Mouse (Mus musculus) megakaryocyte-erythroid progenitor cell, adult 5-6 weeks (primary cell): ENCODE data around the gene Mroh7. TPM values are rescaled to one million over a fixed set of nuclear protein-coding genes. Genes with fewer than 3 reads are reported as not detected.

Experiments used
- ATAC-seq: replicated peaks from 2 replicates; pipeline ENCODE4 v1.8.0; 2016; ENCODE audit warnings: mild to moderate bottlenecking, inconsistent platforms; ENCODE audit not compliant: severe bottlenecking, poor library complexity, low FRiP score, low TSS enrichment
- total RNA-seq, 2 experiments: library from RNA; stranded (forward) in 1 of 2; stranded (reverse) in 1 of 2; fragments of 200-1000, 215-1000 nt in 1 of 2; fragments of >200 nt in 1 of 2; fragmentation: Nextera tagmentation in 1 of 2; gene quantifications; 2 replicates each; pipeline ENCODE4 v1.2.3; 2014 to 2017

Gene Mroh7
- total RNA-seq, 2 experiments from 2014 or later = not detected

DNA sequence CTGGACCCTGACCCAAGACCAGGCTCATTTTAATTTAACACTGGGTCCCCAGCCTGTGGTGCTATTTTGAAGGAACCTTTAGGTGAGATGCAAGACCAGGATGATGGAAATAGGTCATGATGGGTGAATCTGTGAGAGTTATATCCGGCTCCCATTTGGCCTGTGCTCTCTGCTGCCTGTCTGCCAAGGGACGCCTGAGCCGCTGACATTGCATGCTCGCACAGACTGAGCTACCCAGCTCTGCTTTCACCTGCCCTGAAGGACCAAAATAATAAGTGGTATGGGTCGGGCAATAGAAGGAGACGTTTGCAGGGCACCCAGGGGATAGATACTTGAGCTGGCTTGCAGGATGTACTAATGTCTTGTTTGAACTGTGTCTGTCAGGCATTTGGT lies 86.5 kb downstream of the Mroh7 start:
- no peak for ATAC-seq

DNA sequence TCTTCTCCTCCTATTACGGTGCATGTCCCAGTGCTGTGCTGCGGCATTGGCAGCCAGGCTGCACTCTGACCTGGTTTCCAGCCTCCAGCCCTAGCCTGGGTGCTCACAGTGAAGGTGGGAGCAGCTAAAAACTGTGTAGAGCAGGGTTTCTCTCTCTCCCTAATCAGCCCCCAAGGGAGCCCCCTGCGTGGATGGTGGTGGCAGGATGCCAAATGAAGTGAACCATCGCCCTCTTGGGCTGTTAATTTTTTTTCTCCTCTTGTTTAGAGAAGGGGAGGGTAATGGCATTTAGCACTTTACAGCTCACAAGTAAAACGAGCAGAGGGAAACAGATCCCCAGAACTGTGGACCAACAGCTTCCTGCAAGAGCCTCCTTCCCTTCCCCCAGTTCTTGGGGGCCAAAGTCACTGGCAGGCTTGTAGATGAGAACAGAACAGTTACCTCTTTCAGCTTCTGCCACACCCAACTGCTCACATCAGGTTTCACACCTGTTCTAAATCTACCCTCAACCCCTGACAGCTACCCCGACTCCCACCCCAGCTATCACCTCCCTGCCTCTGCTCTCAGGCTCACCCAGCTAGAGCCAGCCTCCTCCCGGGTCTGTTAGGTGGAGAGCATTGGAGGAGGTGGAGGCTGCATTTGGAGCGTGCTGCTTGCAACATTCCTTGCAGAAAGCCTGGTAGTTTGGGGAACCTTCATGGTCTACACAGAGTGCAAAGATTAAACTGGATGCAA lies 87.1 kb downstream of the Mroh7 start:
- ATAC-seq = no peak

DNA sequence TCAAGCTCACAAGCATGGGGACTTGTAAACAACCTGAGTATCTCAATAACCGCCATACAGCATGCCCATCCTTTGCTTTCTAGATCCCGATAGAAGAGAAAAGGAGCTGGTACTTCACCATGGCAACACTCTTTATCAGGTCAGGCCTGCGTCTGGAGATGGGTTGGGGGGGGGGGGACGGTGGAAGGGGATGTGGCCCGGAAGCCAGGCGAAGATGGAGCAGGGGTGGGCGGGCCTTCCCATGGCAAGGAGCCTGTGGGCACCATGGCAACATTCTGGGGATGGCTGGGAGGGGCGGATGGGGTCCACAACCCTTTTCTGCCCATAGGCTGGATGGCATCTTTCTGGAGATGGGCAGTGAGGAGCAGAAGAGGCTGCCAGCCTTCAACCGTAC lies 96.6 kb downstream of the Mroh7 start:
- ATAC-seq = no peak

DNA sequence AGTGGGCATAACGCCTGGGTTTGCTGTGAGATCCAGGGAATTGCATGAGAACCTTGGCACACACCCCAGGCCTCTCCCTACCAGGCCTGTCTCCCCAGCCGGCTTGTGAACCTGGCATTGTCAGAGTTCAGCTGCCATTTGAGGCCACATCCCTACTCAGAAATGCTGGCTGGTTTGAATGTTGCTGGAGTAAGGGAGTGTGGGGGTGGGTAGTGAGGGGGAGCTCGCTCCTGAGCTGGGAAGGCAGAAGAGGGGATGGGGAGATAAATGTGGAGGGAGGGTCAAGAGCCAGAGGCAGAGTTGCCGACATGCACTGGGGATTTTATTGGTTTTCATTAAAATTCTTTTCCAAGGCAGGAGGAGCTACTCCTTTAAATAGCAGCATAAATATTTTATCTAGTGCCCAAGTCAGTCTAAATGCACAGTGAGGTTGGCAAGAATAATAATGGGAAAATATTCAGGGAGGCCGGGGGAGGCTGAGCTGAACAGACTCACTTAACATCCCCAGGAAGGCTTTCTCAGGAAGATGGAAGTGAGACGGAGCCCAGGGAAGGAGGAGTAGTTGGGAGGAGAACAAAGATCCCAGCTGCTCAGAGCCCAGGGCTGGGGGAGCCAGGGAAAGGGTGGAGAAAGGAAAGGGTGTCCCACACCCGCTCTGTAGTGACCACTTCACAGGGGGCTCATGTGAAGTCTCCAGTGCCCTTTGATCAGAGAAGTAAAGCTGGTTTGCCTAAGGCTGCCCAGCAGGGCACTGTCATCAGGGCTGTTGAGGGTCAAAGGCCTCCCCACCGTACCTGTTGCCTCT lies 97.2 kb downstream of the Mroh7 start:
- no peak for ATAC-seq

DNA sequence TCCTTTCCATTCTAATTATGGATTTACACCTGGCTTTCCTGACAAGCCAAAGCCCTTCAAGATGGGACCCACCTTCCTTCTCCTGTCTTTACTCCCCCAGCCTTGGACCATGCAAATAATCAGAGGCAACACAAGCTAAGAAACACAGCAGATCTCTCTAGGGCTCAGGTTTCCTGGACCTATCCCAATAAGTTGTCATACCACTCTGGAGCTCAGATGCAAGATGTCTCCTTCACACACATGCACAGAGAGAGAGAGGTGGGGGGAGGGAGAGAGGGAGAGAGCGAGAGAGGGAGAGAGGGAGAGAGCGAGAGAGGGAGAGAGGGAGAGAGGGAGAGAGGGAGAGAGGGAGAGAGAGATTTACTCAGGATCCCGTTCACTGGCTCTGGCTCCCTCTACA lies 98.4 kb downstream of the Mroh7 start:
- ATAC-seq = no peak

Other genes with a start within 250 kb of the Mroh7 start
- not detected in 2 replicates for gene Bsnd, start 238.6 kb downstream of the Mroh7 start, total RNA-seq (2014; fragmentation: Nextera tagmentation)
- gene Bsnd, start 238.6 kb downstream of the Mroh7 start, total RNA-seq (2017) = not detected in 2 replicates
- 27.7 and 27.8 TPM in 2 replicates for gene Dhcr24, start 169.9 kb downstream of the Mroh7 start, total RNA-seq (2014; fragmentation: Nextera tagmentation)
- 9.4 and 11.2 TPM in 2 replicates for gene Dhcr24, start 169.9 kb downstream of the Mroh7 start, total RNA-seq (2017)
- not detected in 2 replicates for gene Lexm, start 113.7 kb downstream of the Mroh7 start, total RNA-seq (2014; fragmentation: Nextera tagmentation)
- gene Lexm, start 113.7 kb downstream of the Mroh7 start, total RNA-seq (2017) = not detected in 2 replicates
- not detected in 2 replicates for gene Ttc22, start 108.5 kb downstream of the Mroh7 start, total RNA-seq (2014; fragmentation: Nextera tagmentation)
- not detected in 2 replicates for gene Ttc22, start 108.5 kb downstream of the Mroh7 start, total RNA-seq (2017)
- gene Pars2, start 79.9 kb downstream of the Mroh7 start, total RNA-seq (2014; fragmentation: Nextera tagmentation) = 6.9 and 9.0 TPM in 2 replicates
- 5.9 and 6.4 TPM in 2 replicates for gene Pars2, start 79.9 kb downstream of the Mroh7 start, total RNA-seq (2017)
- 53.0 and 56.3 TPM in 2 replicates for gene Ttc4, start 52.0 kb downstream of the Mroh7 start, total RNA-seq (2014; fragmentation: Nextera tagmentation)
- 34.8 and 47.4 TPM in 2 replicates for gene Ttc4, start 52.0 kb downstream of the Mroh7 start, total RNA-seq (2017)
- gene Fam151a, start 3.0 kb upstream of the Mroh7 start, total RNA-seq (2014; fragmentation: Nextera tagmentation) = not detected in 2 replicates
- not detected in 2 replicates for gene Fam151a, start 3.0 kb upstream of the Mroh7 start, total RNA-seq (2017)
- gene Acot11, start 74.1 kb upstream of the Mroh7 start, total RNA-seq (2014; fragmentation: Nextera tagmentation) = 1.0 and 2.1 TPM in 2 replicates
- 0.99 and 1.0 TPM in 2 replicates for gene Acot11, start 74.1 kb upstream of the Mroh7 start, total RNA-seq (2017)
- gene Ssbp3, start 179.8 kb upstream of the Mroh7 start, total RNA-seq (2014; fragmentation: Nextera tagmentation) = 104 and 138 TPM in 2 replicates
- 50.5 and 63.4 TPM in 2 replicates for gene Ssbp3, start 179.8 kb upstream of the Mroh7 start, total RNA-seq (2017)